ENCODE assay signal across 11 mouse cellular contexts in the genomic region with DNA sequence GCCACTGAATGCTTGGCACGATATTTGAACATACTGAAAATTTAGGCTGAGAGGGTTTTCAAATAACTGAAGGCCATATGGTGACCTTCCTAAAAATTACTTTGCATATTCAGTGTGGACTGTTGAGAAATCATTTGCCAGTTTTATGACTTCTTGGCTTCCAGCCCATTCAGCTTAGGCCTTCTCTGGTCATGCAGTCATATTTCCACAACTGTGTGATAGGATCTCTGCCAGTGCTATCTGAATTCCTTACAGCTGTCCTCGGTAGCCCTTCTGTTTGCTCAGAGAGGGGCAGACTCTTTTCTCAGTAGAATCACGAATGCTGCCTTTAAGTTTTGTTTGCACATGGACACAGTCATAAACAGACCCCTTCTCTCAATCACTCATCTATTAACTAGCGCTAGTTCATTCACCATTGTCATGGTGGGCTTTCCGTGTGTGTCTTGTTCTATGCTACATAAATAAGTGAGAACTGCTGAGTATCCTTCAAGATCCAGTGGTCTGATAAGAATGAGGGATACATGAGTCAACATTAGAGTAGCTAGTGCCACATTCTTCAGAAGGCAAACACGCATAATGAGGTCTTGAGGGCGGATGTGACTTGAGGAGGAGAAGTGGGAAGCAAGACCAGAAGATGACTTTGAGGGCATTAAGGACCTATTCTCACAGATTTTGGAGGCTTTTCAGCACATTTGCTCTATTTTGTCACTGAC. TPM values are rescaled to one million over a fixed set of nuclear protein-coding genes. Genes with fewer than 3 reads are reported as not detected.
A peak's percentile ranks its signal among the peaks of the same experiment; 100 is the strongest.
DNase-seq lines count a peak whose midpoint lies in the region; ATAC-seq and TF ChIP-seq lines count a peak whose summit lies in the region.
"Had no signal": no experiment of that assay in that cellular context is flagged by ENCODE, and none has a peak within 500 bp of the region (broad histone marks: within the 10 kb centered on the region; RNA-seq: fewer than 3 reads in every experiment).

No protein-coding gene starts in this region.

- no peak overlapping the region for H3K4me3 ChIP-seq in intestine, embryonic 14.5 days (ENCODE audit: low read depth, low read length)
- no peak overlapping the region for H3K4me3 ChIP-seq in intestine, postnatal 0 days (ENCODE audit: low read depth, low read length)
- no peak overlapping the region for H3K4me3 ChIP-seq in intestine, embryonic 16.5 days (ENCODE audit: low read length)
- H3K4me3 ChIP-seq: heart, embryonic 15.5 days had no signal

- no peaks in the 10 kb centered on the region for H3K36me3 ChIP-seq in intestine, embryonic 14.5 days (ENCODE audit: control insufficient read depth, insufficient read depth, low read length)
- no peaks in the 10 kb centered on the region for H3K36me3 ChIP-seq in intestine, postnatal 0 days (ENCODE audit: control insufficient read depth, insufficient read depth)
- H3K36me3 ChIP-seq in intestine, embryonic 16.5 days (ENCODE audit: control insufficient read depth, insufficient read depth, low read length), result no peaks in the 10 kb centered on the region
- H3K36me3 ChIP-seq: G1E; heart, embryonic 15.5 days had no signal

- no peaks in the 10 kb centered on the region for H3K9me3 ChIP-seq in intestine, embryonic 14.5 days (ENCODE audit: control insufficient read depth, low read length)
- H3K9me3 ChIP-seq in intestine, postnatal 0 days (ENCODE audit: control insufficient read depth), result no peaks in the 10 kb centered on the region
- no peaks in the 10 kb centered on the region for H3K9me3 ChIP-seq in intestine, embryonic 16.5 days (ENCODE audit: control insufficient read depth, low read length)
- H3K9me3 ChIP-seq: heart, embryonic 15.5 days had no signal

- WGBS in intestine, embryonic 14.5 days, result 62% methylated on average over 7 of the region's 7 CpGs
- 36% methylated on average over 7 of the region's 7 CpGs for WGBS in intestine, postnatal 0 days
- WGBS in intestine, embryonic 16.5 days, result 50% methylated on average over 7 of the region's 7 CpGs
- WGBS in large intestine, adult 2 months, result 25% methylated on average over 7 of the region's 7 CpGs

- no peak overlapping the region for H3K27ac ChIP-seq in intestine, embryonic 14.5 days (ENCODE audit: low read depth)
- no peak overlapping the region for H3K27ac ChIP-seq in intestine, postnatal 0 days (ENCODE audit: low read depth, low read length)
- no peak overlapping the region for H3K27ac ChIP-seq in intestine, embryonic 16.5 days (ENCODE audit: low read length)
- H3K27ac ChIP-seq: heart, embryonic 15.5 days had no signal

- H3K4me2 ChIP-seq in intestine, embryonic 14.5 days (ENCODE audit: low read length), result no peak overlapping the region
- no peak overlapping the region for H3K4me2 ChIP-seq in intestine, postnatal 0 days (replicated peaks; ENCODE audit: low read depth)
- H3K4me2 ChIP-seq in intestine, embryonic 16.5 days (ENCODE audit: low read depth, low read length), result no peak overlapping the region
- H3K4me2 ChIP-seq: heart, embryonic 15.5 days; midbrain, embryonic 11.5 days had no signal

- TF ChIP-seq CTCF in intestine, postnatal 0 days (IDR thresholded peaks at IDR 0.05; ENCODE audit: low read depth), result no peak

- no peaks in the 10 kb centered on the region for H3K4me1 ChIP-seq in intestine, embryonic 14.5 days (replicated peaks; ENCODE audit: control insufficient read depth, insufficient read depth, low read length)
- H3K4me1 ChIP-seq in intestine, postnatal 0 days (replicated peaks; ENCODE audit: control insufficient read depth, insufficient read depth, low read length), result no peaks in the 10 kb centered on the region
- H3K4me1 ChIP-seq in intestine, embryonic 16.5 days (ENCODE audit: control insufficient read depth, insufficient read depth, low read length), result no peaks in the 10 kb centered on the region
- H3K4me1 ChIP-seq: heart, embryonic 15.5 days had no signal

- no peak overlapping the region for H3K9ac ChIP-seq in intestine, embryonic 14.5 days (ENCODE audit: low read length)
- no peak overlapping the region for H3K9ac ChIP-seq in intestine, postnatal 0 days (ENCODE audit: low read depth, low read length)
- H3K9ac ChIP-seq in intestine, embryonic 16.5 days (ENCODE audit: low read depth, low read length), result no peak overlapping the region
- H3K9ac ChIP-seq: heart, embryonic 15.5 days had no signal

- DNase-seq in intestine, embryonic 14.5 days (ENCODE audit: low spot score), result no peak
- DNase-seq in adrenal gland, postnatal 36 days, result peak; percentile 25 to 49
- peak; percentile 29 for DNase-seq in large intestine, adult 2 months (ENCODE audit: low read depth, low spot score)
- DNase-seq in T-cell, adult 2 months (ENCODE audit: low spot score), result no peak
- no peak for DNase-seq in retina, embryonic 14.5 days (ENCODE audit: low spot score)
- DNase-seq: liver had no signal

- no peaks in the 10 kb centered on the region for H3K27me3 ChIP-seq in intestine, embryonic 14.5 days (replicated peaks; ENCODE audit: control insufficient read depth, insufficient read depth, low read length)
- H3K27me3 ChIP-seq in intestine, postnatal 0 days (replicated peaks; ENCODE audit: control insufficient read depth, insufficient read depth, low read length), result no peaks in the 10 kb centered on the region
- no peaks in the 10 kb centered on the region for H3K27me3 ChIP-seq in intestine, embryonic 16.5 days (replicated peaks; ENCODE audit: control insufficient read depth, insufficient read depth, low read length)
- H3K27me3 ChIP-seq: heart, embryonic 15.5 days had no signal

- ATAC-seq in intestine, embryonic 14.5 days (replicated peaks; ENCODE audit: low FRiP score, low TSS enrichment, low read depth), result peak; percentile 86
- ATAC-seq in intestine, postnatal 0 days, result no peak
- ATAC-seq in intestine, embryonic 16.5 days, result peak; percentile 48; the same call in 1 of the 2 replicates

RNA-seq across cellular contexts. Expression of gene Avpr1a, which starts 39.4 kb away (rescaled TPM):
- polyA plus RNA-seq in intestine, embryonic 14.5 days (2014; fragmentation: Nextera tagmentation; extraction: Ambion mirVana), result 2.9 and 4.7 TPM in 2 replicates
- polyA plus RNA-seq in intestine, postnatal 0 days (2015; fragmentation: Nextera tagmentation; extraction: Ambion mirVana), result 1.1 TPM in 2 replicates
- total RNA-seq in adrenal gland, postnatal 36 days (2021), result 1 to 10 TPM; 1.5 to 2.8 TPM
- polyA plus RNA-seq in intestine, embryonic 16.5 days (2015; fragmentation: Nextera tagmentation; extraction: Ambion mirVana), result 3.0 and 3.1 TPM in 2 replicates
- polyA plus RNA-seq in large intestine, adult 2 months (2012; rRNA removed), result 1.1 and 1.3 TPM in 2 replicates
- polyA plus RNA-seq: G1E had no signal

Comparison
In these comparisons a context has a peak if more than half of its experiments do, and no peak if none do; other contexts are left out.
1. DNase-seq: peak in adrenal gland, postnatal 36 days (2 of 2) and large intestine, adult 2 months (single experiment); none in intestine, embryonic 14.5 days (single experiment), T-cell, adult 2 months (single experiment) and retina, embryonic 14.5 days (single experiment).